Mouse (Mus musculus) thymus, postnatal 10 days (tissue): ENCODE measurements around the gene Nyap2.

Source experiments
- DNase-seq, 2 experiments: peaks; one replicate each; pipeline ENCODE4 v3.0.0; 2021; ENCODE audit warnings: low spot score in 2 of 2

The Nyap2 gene

GRCm38 (mm10) chr1:81076831-81077664, at the start of gene Nyap2:
TSS of gene Nyap2 (plus strand) at chr1:81076950.
- no peak for DNase-seq

- no peak for DNase-seq
These were observed 33.6 kb upstream of the Nyap2 start for GRCm38 (mm10) chr1:81042907-81043868.

DNA sequence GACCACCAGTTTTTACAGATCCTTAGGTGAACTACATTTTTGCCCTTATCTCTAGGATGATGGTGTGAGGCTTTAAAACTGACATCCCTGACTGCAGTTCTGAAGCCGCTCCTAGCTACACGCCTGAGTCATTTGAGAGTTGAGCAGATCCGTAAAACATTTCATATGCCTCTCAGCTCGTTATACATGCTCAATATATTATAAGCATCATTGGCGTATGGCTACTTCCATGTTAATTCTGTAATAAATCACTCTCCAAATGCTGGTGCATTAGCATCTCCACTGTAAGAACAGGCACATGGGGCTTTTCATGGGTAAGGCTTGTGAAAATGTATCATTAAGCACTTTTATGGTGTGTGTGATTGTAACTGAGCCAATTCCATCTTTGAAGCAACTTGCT, 18.4 kb upstream of the Nyap2 start:
- no peak for DNase-seq

- no peak for DNase-seq
These were observed 17.9 kb upstream of the Nyap2 start for GRCm38 (mm10) chr1:81058835-81059234.

DNA sequence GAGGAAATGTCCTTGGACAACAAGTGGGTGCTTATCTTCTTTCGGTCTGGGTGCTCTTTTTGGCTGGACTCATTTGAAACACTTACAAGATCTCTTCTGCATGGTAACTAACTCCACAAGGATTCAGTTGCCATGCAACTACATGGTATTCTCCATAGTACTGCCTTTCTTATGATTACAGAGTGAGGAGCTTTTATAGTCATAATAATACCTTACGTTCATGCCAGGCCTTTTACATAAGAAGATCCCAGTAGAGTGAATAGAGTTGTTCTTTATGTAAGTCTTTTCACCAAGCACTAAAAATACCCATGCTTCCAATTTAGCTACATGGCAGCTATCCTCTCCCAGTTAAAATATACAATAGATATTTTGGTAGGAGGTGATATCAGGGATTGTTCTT, 13.9 kb upstream of the Nyap2 start:
- DNase-seq, result no peak

- DNase-seq, result no peak
These were observed 491 bp upstream of the Nyap2 start for GRCm38 (mm10) chr1:81076259-81076658.

DNA sequence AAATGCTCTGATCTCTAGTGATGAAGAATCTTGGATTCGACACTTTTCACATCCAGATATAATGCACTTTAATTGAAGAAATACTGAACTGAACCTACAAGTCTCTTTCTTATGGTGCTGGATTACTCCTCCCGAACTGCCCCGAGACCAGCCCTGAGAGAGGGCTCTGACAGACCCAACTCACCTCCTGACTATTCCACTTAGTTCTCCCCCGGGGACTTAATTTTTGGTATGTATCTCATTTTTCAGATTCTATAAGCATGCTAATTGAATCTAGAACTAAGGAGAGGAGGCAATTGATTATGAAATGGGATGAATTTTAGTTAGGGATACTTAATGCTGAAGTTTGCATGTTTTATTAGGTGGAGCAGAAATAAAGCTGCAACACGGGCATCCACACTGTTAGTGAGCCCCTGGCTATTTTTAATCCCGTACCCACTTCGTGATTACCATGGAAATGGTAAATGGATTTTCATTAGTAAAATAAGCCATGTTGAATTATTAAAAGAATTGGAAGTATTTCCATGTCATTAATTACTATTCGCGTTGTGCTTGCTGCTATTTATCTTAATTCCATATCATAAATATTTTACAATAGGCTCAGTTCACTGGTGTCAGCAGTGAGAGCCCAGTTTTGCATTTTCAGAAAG, 1.0 kb downstream of the Nyap2 start:
- DNase-seq, result no peak

DNA sequence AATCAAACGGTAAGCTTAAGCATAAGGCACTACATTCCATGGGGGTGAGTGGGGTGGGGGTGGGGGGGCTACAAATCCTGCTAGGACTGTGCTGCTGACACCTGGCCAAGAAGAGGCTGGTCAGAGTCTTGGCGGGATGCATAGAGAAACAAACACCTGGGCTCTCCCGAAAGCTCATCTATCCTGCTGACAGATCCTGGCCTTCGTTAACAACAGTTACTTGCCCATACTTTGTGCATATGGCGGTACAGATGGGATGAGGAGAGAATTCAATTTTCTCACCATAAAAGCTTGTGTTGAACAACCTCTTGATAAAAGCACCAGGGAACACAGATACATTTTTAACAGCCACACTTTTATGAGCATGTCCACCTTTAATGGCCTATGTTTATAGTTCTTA, 10.7 kb downstream of the Nyap2 start:
- DNase-seq, result no peak

- DNase-seq, result no peak
These were observed 13.7 kb downstream of the Nyap2 start for GRCm38 (mm10) chr1:81090400-81090799.

- DNase-seq, result no peak
These were observed 14.2 kb downstream of the Nyap2 start for GRCm38 (mm10) chr1:81090979-81091378.

GRCm38 (mm10) chr1:81092056-81092455, 15.3 kb downstream of the Nyap2 start:
- no peak for DNase-seq

GRCm38 (mm10) chr1:81092886-81093285, 16.1 kb downstream of the Nyap2 start:
- no peak for DNase-seq

- no peak for DNase-seq
These were observed 22.2 kb downstream of the Nyap2 start for GRCm38 (mm10) chr1:81098950-81099349.

- DNase-seq, result no peak
These were observed 25.0 kb downstream of the Nyap2 start for GRCm38 (mm10) chr1:81101749-81102148.

- DNase-seq, result no peak
These were observed 43.0 kb downstream of the Nyap2 start for GRCm38 (mm10) chr1:81119732-81120131.

GRCm38 (mm10) chr1:81132007-81132712, 55.4 kb downstream of the Nyap2 start:
- no peak for DNase-seq

DNA sequence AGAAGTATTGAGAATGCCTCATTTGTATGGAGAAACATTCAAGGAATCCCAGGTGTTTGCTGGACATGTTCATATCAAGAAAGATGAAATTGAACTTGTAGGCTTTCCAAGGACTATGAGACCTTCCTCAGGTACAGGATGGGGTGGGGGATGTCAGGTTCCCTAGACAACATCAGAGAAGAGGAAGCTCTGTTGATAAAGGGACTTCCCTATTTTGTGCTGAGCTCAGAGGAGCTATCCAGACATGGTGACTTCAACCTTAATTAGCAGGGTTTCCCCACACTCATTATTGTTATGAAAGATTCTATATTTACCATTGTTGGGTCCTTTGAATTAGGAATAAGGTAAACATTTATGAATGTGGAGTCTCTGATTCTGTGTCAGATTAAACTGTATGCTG, 67.1 kb downstream of the Nyap2 start:
- no peak for DNase-seq

GRCm38 (mm10) chr1:81145576-81145975, 68.8 kb downstream of the Nyap2 start:
- no peak for DNase-seq

DNA sequence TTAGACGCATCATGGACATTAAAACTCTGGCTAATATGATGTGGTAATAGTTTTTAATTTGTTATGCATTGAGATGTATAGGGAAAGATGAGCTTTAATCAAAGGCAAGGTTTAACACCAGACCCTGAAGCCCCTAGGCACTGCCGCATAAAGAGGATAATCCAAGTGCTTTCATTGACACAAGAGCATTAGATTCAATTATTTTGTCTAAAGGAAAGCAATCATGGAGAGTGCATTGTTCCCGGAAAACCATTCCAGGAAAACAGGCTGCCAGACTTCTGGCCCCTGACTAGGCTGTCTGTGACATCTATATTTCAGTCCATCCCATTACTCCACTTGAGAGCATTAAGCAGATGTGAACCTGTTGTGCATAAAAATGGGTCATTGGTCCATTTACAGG, 92.5 kb downstream of the Nyap2 start:
- DNase-seq, result no peak

- no peak for DNase-seq
These were observed 96.0 kb downstream of the Nyap2 start for GRCm38 (mm10) chr1:81172703-81173102.

- no peak for DNase-seq
These were observed 96.6 kb downstream of the Nyap2 start for GRCm38 (mm10) chr1:81173303-81173702.

DNA sequence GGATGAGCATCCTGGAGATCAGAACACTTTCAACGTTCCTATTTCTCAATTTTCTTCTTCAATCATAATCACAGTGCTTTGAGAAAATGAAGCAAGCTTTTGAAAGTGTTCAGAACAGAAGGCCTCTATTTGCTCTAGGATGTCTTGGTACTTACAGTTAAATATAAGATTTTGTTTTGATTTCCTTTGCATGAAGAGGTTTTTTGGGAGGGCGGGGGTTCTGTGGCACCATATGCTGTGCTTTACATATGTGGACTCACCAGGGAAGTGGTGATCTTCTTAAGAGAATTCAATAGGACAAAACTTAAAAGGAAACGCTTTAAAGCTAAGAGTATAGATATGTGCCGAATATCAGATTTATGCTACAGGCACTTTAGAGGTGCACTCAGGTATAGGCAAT, 103.0 kb downstream of the Nyap2 start:
- DNase-seq, result no peak
